Mouse (Mus musculus): ENCODE measurements around the gene Pskh1.
A peak's percentile ranks its signal among the peaks of the same experiment; 100 is the strongest.

The Pskh1 gene

GRCm38 (mm10) chr8:105892432-105892831 lies 7.8 kb upstream of the Pskh1 start:
- peak in 1 of 2 experiments; percentile 18 for DNase-seq (ENCODE audit: low spot score in 2 of 2)

- DNase-seq (ENCODE audit: low spot score in 2 of 2) = peak; percentile 26 to 35
Observed at GRCm38 (mm10) chr8:105893339-105893738, 6.9 kb upstream of the Pskh1 start, which contains the start of gene Nrn1l. Gene Nrn1l (plus strand): TSS chr8:105893567.

DNA sequence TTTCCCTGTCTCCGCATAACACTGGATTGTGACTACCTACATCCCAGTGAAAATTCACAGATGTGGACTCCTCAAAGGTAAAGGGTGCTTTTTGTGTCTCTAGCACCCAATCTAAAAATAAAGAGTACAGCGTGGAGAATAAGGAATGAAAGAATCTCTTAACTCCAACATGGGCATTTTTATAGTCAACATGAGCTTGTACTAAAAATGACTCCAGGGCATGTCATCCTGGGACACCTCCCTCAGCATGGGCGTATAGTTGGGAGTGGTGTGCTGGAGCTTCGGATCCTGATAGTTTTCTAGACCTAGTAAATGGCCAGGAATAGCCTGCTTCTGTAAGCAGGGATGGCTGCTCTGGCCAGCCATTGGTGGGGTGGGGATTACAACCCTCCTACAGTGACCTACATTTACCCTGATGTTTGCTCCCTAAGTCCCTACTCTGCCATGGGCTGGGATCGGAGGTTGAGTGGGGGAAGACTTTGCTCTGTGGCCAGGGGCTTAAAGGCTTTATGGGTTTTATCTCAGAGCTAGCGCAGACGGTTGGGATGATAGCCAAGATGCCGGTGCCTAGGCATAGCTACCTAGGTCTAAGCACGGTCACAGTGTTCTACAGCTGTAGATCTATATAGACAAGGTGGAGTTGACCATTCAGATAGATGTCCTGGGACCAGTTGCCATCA lies 2.3 kb upstream of the Pskh1 start:
- no peak for DNase-seq (ENCODE audit: low spot score in 2 of 2)

GRCm38 (mm10) chr8:105900941-105901616 lies 838 bp downstream of the Pskh1 start:
- DNase-seq (ENCODE audit: low spot score in 2 of 2) = peak in 1 of 2 experiments; percentile 18

DNA sequence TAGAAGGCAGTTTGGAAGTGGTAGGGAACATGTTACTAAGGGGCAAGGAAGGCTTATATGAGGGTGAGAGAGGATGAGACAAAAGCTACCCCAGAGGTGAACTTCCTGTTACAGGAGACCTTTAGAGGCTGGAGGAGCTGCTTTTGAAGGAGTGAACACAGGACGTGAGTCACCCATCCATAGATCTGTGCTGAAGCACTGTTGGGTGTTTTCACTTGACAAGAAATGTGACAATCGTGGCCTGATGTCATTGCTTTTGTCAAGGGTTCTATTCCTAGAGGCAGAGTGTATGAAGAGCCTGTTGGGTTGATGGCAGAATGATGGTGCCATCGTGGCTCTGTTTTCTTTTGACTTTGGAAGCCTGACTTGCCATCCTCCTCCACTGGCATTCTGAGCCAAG lies 19.1 kb downstream of the Pskh1 start:
- DNase-seq (ENCODE audit: low spot score in 2 of 2) = no peak

DNA sequence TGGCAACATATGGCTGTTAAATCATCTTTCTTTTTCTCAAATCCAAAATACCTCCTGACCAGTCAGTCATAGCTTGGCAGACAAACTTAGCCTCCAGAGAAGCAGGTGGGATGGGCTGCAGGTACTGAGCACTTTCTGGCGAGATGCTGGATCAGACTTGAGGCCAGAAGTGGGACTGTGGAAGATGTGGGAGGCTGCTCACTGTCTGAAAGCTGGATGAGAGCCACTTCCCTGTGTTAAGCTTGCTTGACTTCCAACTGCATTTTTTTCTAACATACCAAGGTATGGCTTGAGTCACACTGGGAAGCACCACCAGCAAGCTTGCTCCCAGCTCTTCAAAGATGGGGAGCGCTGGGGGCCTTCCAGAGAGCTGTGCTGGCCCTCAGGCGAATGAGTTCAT lies 24.9 kb downstream of the Pskh1 start:
- DNase-seq (ENCODE audit: low spot score in 2 of 2) = no peak

GRCm38 (mm10) chr8:105930602-105931001 lies 30.4 kb downstream of the Pskh1 start:
- DNase-seq (ENCODE audit: low spot score in 2 of 2) = peak; percentile 55 to 80

DNA sequence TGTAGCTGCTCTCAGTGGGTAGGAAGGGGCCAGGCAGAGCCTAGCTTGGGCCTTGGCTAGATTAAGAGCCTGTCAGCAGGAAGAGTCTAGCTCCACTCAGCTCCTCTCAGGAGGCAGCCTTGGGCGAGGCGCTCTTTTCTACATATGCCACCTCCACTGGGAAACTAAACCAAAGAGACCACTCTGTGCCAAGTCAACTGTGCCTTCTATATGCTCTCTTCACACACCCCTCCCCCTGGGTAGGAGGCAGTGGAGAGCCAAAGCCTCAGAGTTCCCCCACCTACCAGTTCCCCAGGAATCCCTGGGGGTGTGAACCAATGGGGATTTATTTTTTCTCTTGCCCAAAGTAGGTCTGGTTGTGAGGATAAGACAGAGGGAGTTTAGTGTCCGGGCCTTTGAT lies 31.0 kb downstream of the Pskh1 start:
- DNase-seq (ENCODE audit: low spot score in 2 of 2) = no peak

- no peak for DNase-seq (ENCODE audit: low spot score in 2 of 2)
Observed at GRCm38 (mm10) chr8:105932525-105932924, 32.3 kb downstream of the Pskh1 start.

- no peak for DNase-seq (ENCODE audit: low spot score in 2 of 2)
Observed at GRCm38 (mm10) chr8:105933762-105934161, 33.5 kb downstream of the Pskh1 start, which contains the start of gene Ctrl. Gene Ctrl (minus strand): TSS chr8:105933862.

- DNase-seq (ENCODE audit: low spot score in 2 of 2) = no peak
Observed at GRCm38 (mm10) chr8:105935105-105935504, 34.9 kb downstream of the Pskh1 start.

- no peak for DNase-seq (ENCODE audit: low spot score in 2 of 2)
Observed at GRCm38 (mm10) chr8:105935863-105936603, 35.8 kb downstream of the Pskh1 start.

GRCm38 (mm10) chr8:105936866-105937475 lies 36.7 kb downstream of the Pskh1 start:
- peak; percentile 81 to 85 for DNase-seq (ENCODE audit: low spot score in 2 of 2)

GRCm38 (mm10) chr8:105937496-105938305 lies 37.5 kb downstream of the Pskh1 start:
- DNase-seq (ENCODE audit: low spot score in 2 of 2) = peak in 1 of 2 experiments; percentile 57

- DNase-seq (ENCODE audit: low spot score in 2 of 2) = no peak
Observed at GRCm38 (mm10) chr8:105938306-105938669, 38.0 kb downstream of the Pskh1 start, which contains the start of gene Psmb10. Gene Psmb10 (minus strand): TSS chr8:105938444.

DNA sequence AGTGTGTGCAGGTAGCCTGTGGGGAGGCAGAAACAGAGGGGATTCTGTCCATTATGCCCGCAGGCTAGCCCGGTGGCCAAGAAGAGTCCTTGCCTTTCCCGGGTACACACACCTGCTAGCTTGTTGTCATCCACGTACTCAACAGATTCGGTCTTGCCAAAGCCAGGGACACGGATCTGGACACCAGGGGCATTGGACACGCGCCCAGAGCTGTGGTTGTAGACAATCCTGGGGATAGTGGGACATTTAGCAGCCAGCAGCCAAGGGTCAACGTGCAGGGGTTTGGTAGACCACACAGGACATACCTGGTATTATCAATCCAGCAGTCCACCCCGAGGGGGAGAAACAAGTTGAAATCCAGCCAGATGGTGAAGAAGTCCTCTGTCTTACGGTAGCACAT lies 41.8 kb downstream of the Pskh1 start:
- DNase-seq (ENCODE audit: low spot score in 2 of 2) = no peak

GRCm38 (mm10) chr8:105942542-105942941 lies 42.3 kb downstream of the Pskh1 start:
- DNase-seq (ENCODE audit: low spot score in 2 of 2) = no peak

GRCm38 (mm10) chr8:105943321-105943739 lies 43.1 kb downstream of the Pskh1 start, which contains the start of gene Lcat:
Gene Lcat (minus strand): TSS chr8:105943382.
- DNase-seq (ENCODE audit: low spot score in 2 of 2) = no peak

DNA sequence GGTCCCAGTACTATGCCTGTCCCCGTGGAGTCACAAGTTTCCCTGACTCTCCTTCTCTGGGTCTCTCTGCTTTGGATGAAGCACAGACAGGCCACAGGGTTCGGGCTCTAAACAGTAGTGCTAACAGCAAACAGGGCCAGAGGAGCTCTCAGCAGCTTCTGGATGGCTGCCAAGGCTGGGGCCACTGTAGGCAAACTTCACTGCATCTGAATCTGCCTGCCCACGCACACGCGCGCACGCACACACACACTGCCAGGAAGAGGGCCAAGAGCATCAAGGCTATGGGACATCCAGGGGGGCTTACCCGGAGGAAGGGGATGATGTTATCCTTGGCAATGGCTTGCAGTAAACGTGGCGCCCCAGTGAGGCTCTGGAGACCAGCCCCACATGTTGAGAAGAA lies 49.1 kb downstream of the Pskh1 start:
- DNase-seq (ENCODE audit: low spot score in 2 of 2) = no peak

DNA sequence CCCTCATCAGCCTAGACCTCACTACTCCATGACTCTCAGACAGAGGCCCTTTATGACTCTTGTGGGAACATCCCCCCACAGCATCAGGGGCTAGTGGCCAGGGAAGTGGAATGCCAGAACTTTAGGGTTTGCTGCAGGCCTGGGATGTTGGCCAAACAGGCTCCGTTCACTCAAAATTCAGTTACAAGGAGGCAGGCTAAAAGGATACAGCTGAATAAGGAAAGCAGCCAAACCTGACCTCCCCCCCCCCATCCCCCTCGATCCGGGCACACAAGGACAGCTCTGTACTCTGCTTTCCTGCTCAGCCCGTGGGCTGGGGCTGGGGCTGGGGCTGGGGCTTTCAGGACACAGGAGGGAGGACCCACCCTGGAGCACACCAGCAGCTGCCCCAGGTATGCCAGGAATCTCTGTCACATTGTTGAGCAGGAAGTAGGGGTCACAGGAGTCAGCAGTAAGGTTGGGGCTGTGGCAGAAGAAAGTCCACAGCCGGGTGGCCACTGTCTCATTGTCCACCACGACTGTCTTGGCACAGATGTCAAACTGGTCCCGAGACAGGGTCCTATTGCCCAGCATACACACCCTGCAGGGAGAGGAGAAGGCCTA lies 50.9 kb downstream of the Pskh1 start:
- no peak for DNase-seq (ENCODE audit: low spot score in 2 of 2)

GRCm38 (mm10) chr8:105956556-105956955 lies 56.3 kb downstream of the Pskh1 start:
- DNase-seq (ENCODE audit: low spot score in 2 of 2) = no peak
